Mouse (Mus musculus): ENCODE measurements around the gene Ube2q1.

DNA sequence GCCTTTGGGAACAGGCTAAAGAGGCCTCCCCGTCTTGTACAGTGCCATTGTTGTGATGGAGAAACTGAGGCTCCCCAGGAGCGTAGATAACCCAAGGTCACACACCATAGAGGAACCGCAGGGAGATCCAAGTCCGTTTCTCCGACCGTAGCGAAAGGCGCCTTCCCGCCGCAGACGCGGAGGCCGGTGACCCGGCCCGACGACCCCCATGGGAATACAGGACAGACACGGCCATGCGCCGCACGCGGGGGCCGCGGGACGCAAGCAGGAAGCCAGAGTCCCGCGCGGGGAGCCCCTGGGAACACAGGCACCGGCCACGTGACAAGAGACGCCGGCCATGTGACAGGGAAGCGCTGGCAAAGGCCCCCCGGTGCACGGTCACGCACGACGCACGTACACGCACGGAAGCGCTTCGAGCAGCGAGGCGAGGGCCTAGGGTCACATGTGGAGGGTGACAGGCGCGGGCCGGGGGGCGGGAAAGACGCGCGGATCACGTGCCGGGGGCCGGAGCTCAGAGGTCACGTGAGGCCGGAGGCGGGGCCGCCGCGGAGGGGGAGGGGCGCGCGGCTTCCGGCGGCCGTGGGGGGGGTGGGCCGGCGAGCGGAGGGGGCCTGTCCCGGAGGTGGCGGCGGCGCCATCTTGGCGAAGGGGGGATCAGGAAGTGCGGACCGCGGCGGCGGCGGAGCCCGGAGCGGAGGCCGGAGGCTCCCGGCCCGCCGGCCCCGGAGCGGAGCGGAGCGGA is at the start of gene Ube2q1:
- TF ChIP-seq GATA1 (IDR thresholded peaks at IDR 0.05; ENCODE audit: borderline replicate concordance, low read length) (no peak), FLI1 (IDR thresholded peaks at IDR 0.05; ENCODE audit: low read length) (no peak; the same call in 1 of the 2 replicates)

Data from megakaryocyte, embryonic 14.5 days (primary cell).